Mouse (Mus musculus): ENCODE results near the gene Hist1h2bp. TPM values are rescaled to one million over a fixed set of nuclear protein-coding genes. Genes with fewer than 3 reads are reported as not detected.
A peak's percentile ranks its signal among the peaks of the same experiment; 100 is the strongest.
"Not testable (repeated sequence)": the region's sequence is repeated elsewhere in the genome, so short reads cannot be mapped to it uniquely, and the experiment has no call there.

The Hist1h2bp gene
- polyA plus RNA-seq, 1 experiment from 2014 or later: 4.3 TPM

GRCm38 (mm10) chr13:21753524-21754285 lies 33.6 kb upstream of the Hist1h2bp start, which contains the start of the genes Hist1h2ak and Hist1h2bn:
Gene Hist1h2ak, minus strand, starts transcription at chr13:21753827.
Gene Hist1h2bn, plus strand, starts transcription at chr13:21754123.
- WGBS: under 1% methylated on average over 36 of the region's 50 CpGs
- H3K9me3 ChIP-seq (ENCODE audit: control insufficient read depth, low read length); H3K27me3 ChIP-seq (ENCODE audit: control insufficient read depth, insufficient read depth, low read length); H3K36me3 ChIP-seq (ENCODE audit: control insufficient read depth, insufficient read depth, low read length): not testable (repeated sequence)
- Histone ChIP-seq H3K4me3 (ENCODE audit: low read length) (peak within 1 kb of the TSS; percentile 43), H3K27ac (ENCODE audit: low read depth, low read length) (peak within 1 kb of the TSS; percentile 95), H3K4me2 (replicated peaks; ENCODE audit: low read depth, low read length) (peak within 1 kb of the TSS; percentile 59), H3K4me1 (ENCODE audit: control insufficient read depth, insufficient read depth, low read length) (peaks cover 13% of the 10 kb centered on the region), H3K9ac (ENCODE audit: low read depth, low read length) (peak within 1 kb of the TSS; percentile 78)
- ATAC-seq (ENCODE audit: low FRiP score, low TSS enrichment): peak; percentile 94

- Histone ChIP-seq H3K4me2 (replicated peaks; ENCODE audit: low read depth, low read length) (peak overlapping the region; percentile 59), H3K27ac (ENCODE audit: low read depth, low read length) (peak overlapping the region; percentile 95), H3K9ac (ENCODE audit: low read depth, low read length) (peak overlapping the region; percentile 61), H3K4me3 (ENCODE audit: low read length) (peak overlapping the region; percentile 35)
- not testable (repeated sequence) for H3K36me3 ChIP-seq (ENCODE audit: control insufficient read depth, insufficient read depth, low read length); H3K9me3 ChIP-seq (ENCODE audit: control insufficient read depth, low read length); ATAC-seq (ENCODE audit: low FRiP score, low TSS enrichment); H3K4me1 ChIP-seq (ENCODE audit: control insufficient read depth, insufficient read depth, low read length); H3K27me3 ChIP-seq (ENCODE audit: control insufficient read depth, insufficient read depth, low read length)
- 2% methylated on average over 23 of the region's 26 CpGs for WGBS
Observed at GRCm38 (mm10) chr13:21754294-21755001, 32.8 kb upstream of the Hist1h2bp start.

- Histone ChIP-seq H3K36me3 (ENCODE audit: control insufficient read depth, insufficient read depth, low read length) (no peaks in the 10 kb centered on the region; the same call in 1 of the 2 replicates), H3K27ac (ENCODE audit: low read depth, low read length) (no peak overlapping the region), H3K27me3 (ENCODE audit: control insufficient read depth, insufficient read depth, low read length) (no peaks in the 10 kb centered on the region), H3K4me3 (ENCODE audit: low read length) (no peak overlapping the region; the same call in 1 of the 2 replicates), H3K9ac (ENCODE audit: low read depth, low read length) (peak overlapping the region; percentile 42; the same call in 1 of the 2 replicates), H3K4me2 (replicated peaks; ENCODE audit: low read depth, low read length) (peak overlapping the region; percentile 55), H3K4me1 (ENCODE audit: control insufficient read depth, insufficient read depth, low read length) (peaks cover 10% of the 10 kb centered on the region; the same call in 1 of the 2 replicates), H3K9me3 (ENCODE audit: control insufficient read depth, low read length) (no peaks in the 10 kb centered on the region)
- 39% methylated on average over 1 of the region's 1 CpGs for WGBS
- no peak for ATAC-seq (ENCODE audit: low FRiP score, low TSS enrichment)
Observed at GRCm38 (mm10) chr13:21755707-21756106, 31.6 kb upstream of the Hist1h2bp start.

GRCm38 (mm10) chr13:21778814-21779766 lies 8.2 kb upstream of the Hist1h2bp start:
- Histone ChIP-seq H3K27ac (ENCODE audit: low read depth, low read length) (peak overlapping the region; percentile 99), H3K4me1 (ENCODE audit: control insufficient read depth, insufficient read depth, low read length) (peaks cover 10% of the 10 kb centered on the region), H3K9me3 (ENCODE audit: control insufficient read depth, low read length) (no peaks in the 10 kb centered on the region), H3K27me3 (ENCODE audit: control insufficient read depth, insufficient read depth, low read length) (no peaks in the 10 kb centered on the region), H3K36me3 (ENCODE audit: control insufficient read depth, insufficient read depth, low read length) (no peaks in the 10 kb centered on the region), H3K9ac (ENCODE audit: low read depth, low read length) (peak overlapping the region; percentile 96), H3K4me2 (replicated peaks; ENCODE audit: low read depth, low read length) (peak overlapping the region; percentile 88), H3K4me3 (ENCODE audit: low read length) (peak overlapping the region; percentile 74)
- peak; percentile 80 for ATAC-seq (ENCODE audit: low FRiP score, low TSS enrichment)
- WGBS: 4% methylated on average over 33 of the region's 33 CpGs

- Histone ChIP-seq H3K27ac (ENCODE audit: low read depth, low read length) (peak within 1 kb of the TSS; percentile 99), H3K4me1 (ENCODE audit: control insufficient read depth, insufficient read depth, low read length) (peaks cover 14% of the 10 kb centered on the region), H3K27me3 (ENCODE audit: control insufficient read depth, insufficient read depth, low read length) (no peaks in the 10 kb centered on the region), H3K4me3 (ENCODE audit: low read length) (peak within 1 kb of the TSS; percentile 74), H3K36me3 (ENCODE audit: control insufficient read depth, insufficient read depth, low read length) (no peaks in the 10 kb centered on the region), H3K9ac (ENCODE audit: low read depth, low read length) (peak within 1 kb of the TSS; percentile 96), H3K9me3 (ENCODE audit: control insufficient read depth, low read length) (no peaks in the 10 kb centered on the region), H3K4me2 (replicated peaks; ENCODE audit: low read depth, low read length) (peak within 1 kb of the TSS; percentile 88)
- peak; percentile 62 for ATAC-seq (ENCODE audit: low FRiP score, low TSS enrichment)
- WGBS: under 1% methylated on average over 44 of the region's 44 CpGs
Observed at GRCm38 (mm10) chr13:21779767-21780731, 7.2 kb upstream of the Hist1h2bp start, which contains the start of gene Hist1h1b. Gene Hist1h1b, minus strand, starts transcription at chr13:21780625.

GRCm38 (mm10) chr13:21781021-21781555 lies 6.2 kb upstream of the Hist1h2bp start:
- no peak for ATAC-seq (ENCODE audit: low FRiP score, low TSS enrichment)
- H3K9ac ChIP-seq (ENCODE audit: low read depth, low read length): peak overlapping the region; percentile 96; the same call in 1 of the 2 replicates

GRCm38 (mm10) chr13:21781639-21782038 lies 5.6 kb upstream of the Hist1h2bp start:
- H3K27ac ChIP-seq (ENCODE audit: low read depth, low read length): 0 out of 2 replicates have a peak overlapping the region, but pooled peaks have one; percentile 2
- no peak overlapping the region; the same call in 1 of the 2 replicates for H3K4me2 ChIP-seq (replicated peaks; ENCODE audit: low read depth, low read length)
- no peak for ATAC-seq (ENCODE audit: low FRiP score, low TSS enrichment)
- no peaks in the 10 kb centered on the region for H3K27me3 ChIP-seq (ENCODE audit: control insufficient read depth, insufficient read depth, low read length)
- H3K4me3 ChIP-seq (ENCODE audit: low read length): no peak overlapping the region
- no peaks in the 10 kb centered on the region for H3K36me3 ChIP-seq (ENCODE audit: control insufficient read depth, insufficient read depth, low read length)
- peaks cover 21% of the 10 kb centered on the region for H3K4me1 ChIP-seq (ENCODE audit: control insufficient read depth, insufficient read depth, low read length)
- no peak overlapping the region for H3K9ac ChIP-seq (ENCODE audit: low read depth, low read length)
- no peaks in the 10 kb centered on the region for H3K9me3 ChIP-seq (ENCODE audit: control insufficient read depth, low read length)
- 93% methylated on average over 1 of the region's 1 CpGs for WGBS

More at GRCm38 (mm10) chr13:21781021-21781555, 6.2 kb upstream of the Hist1h2bp start:
- no peaks in the 10 kb centered on the region for H3K27me3 ChIP-seq (ENCODE audit: control insufficient read depth, insufficient read depth, low read length)
- peak overlapping the region; percentile 99 for H3K27ac ChIP-seq (ENCODE audit: low read depth, low read length)
- WGBS: 50% methylated on average over 6 of the region's 6 CpGs
- no peaks in the 10 kb centered on the region for H3K36me3 ChIP-seq (ENCODE audit: control insufficient read depth, insufficient read depth, low read length)
- peaks cover 18% of the 10 kb centered on the region for H3K4me1 ChIP-seq (ENCODE audit: control insufficient read depth, insufficient read depth, low read length)
- H3K4me3 ChIP-seq (ENCODE audit: low read length): peak overlapping the region; percentile 74
- peak overlapping the region; percentile 88 for H3K4me2 ChIP-seq (replicated peaks; ENCODE audit: low read depth, low read length)
- no peaks in the 10 kb centered on the region for H3K9me3 ChIP-seq (ENCODE audit: control insufficient read depth, low read length)
